Mouse (Mus musculus) central nervous system, embryonic 14 days (tissue): ENCODE measurements around the gene Tex35. TPM values are rescaled to one million over a fixed set of nuclear protein-coding genes. Genes with fewer than 3 reads are reported as not detected.

Source experiments
- polyA plus RNA-seq: library from polyadenylated mRNA; depleted of rRNA; stranded (reverse); fragments of >200 nt; gene quantifications from 2 replicates; pipeline ENCODE4 v1.2.3, GENCODE M21; 2012; rRNA removed

Gene Tex35
- 0.14 and 0.16 TPM in 2 replicates for polyA plus RNA-seq

DNA sequence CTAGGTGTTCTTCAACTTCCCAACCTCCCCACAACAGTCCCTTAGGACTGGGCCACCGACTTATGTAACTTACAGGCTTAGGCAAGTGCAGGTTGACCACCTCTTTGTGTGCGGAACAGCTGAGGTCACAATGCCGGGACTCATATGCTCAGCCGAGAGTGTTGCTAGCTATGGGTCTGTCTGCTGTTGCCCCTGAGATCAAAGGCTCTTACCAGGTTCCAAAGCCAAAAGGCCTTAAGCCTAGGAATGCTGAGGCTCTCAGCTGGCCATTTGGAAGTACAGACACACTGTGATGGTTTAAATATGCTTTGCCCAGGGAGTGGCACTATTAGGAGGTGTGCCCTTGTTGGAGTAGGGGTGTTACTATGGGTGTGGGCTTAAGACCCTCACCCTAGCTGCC, at the start of gene Tex35:
Gene Tex35, minus strand, starts transcription at position 101 of the 400 bp plus-strand sequence.

Other genes with a start within 250 kb of the Tex35 start
- gene Ralgps2, start 169.1 kb downstream of the Tex35 start, polyA plus RNA-seq: 47.7 and 50.6 TPM in 2 replicates